Comparison of ENCODE assay signal across 27 mouse cellular contexts in genomic region chr8:106102321-106102720, GRCm38 (mm10). TPM values are rescaled to one million over a fixed set of nuclear protein-coding genes. Genes with fewer than 3 reads are reported as not detected.
"Had no signal": no experiment of that assay in that cellular context is flagged by ENCODE, and none has a peak within 500 bp of the region (broad histone marks: within the 10 kb centered on the region; RNA-seq: fewer than 3 reads in every experiment).

No protein-coding gene starts in this region.

- H3K9me3 ChIP-seq: heart, embryonic 13.5 days; heart, embryonic 15.5 days; hindbrain, embryonic 13.5 days; hindbrain, embryonic 15.5 days; intestine, embryonic 15.5 days; limb, embryonic 10.5 days; limb, embryonic 12.5 days had no signal

- H3K9ac ChIP-seq: heart, embryonic 13.5 days; heart, embryonic 15.5 days; hindbrain, embryonic 13.5 days; hindbrain, embryonic 15.5 days; intestine, embryonic 15.5 days; limb, embryonic 12.5 days had no signal

- H3K4me3 ChIP-seq: heart, adult 2 months; heart, embryonic 13.5 days; heart, embryonic 15.5 days; hindbrain, embryonic 13.5 days; hindbrain, embryonic 15.5 days; intestine, embryonic 15.5 days; layer of hippocampus, adult 2 months; left cerebral cortex, adult 2 months; limb, embryonic 10.5 days; limb, embryonic 12.5 days had no signal

- H3K4me1 ChIP-seq: heart, embryonic 13.5 days; heart, embryonic 15.5 days; hindbrain, embryonic 13.5 days; hindbrain, embryonic 15.5 days; intestine, embryonic 15.5 days; limb, embryonic 10.5 days; limb, embryonic 12.5 days had no signal

- H3K27ac ChIP-seq: heart, adult 2 months; heart, embryonic 13.5 days; heart, embryonic 15.5 days; hindbrain, embryonic 13.5 days; hindbrain, embryonic 15.5 days; intestine, embryonic 15.5 days; layer of hippocampus, adult 2 months; left cerebral cortex, adult 2 months; limb, embryonic 10.5 days; limb, embryonic 12.5 days had no signal

- H3K4me2 ChIP-seq: heart, embryonic 11.5 days; heart, embryonic 13.5 days; heart, embryonic 15.5 days; hindbrain, embryonic 13.5 days; hindbrain, embryonic 15.5 days; intestine, embryonic 15.5 days; limb, embryonic 12.5 days had no signal

- ATAC-seq: inflammation-experienced regulatory T-cells, adult 6 months; intestine, embryonic 15.5 days; intestine, postnatal 0 days had no signal

- DNase-seq: gastrocnemius, postnatal 14 days; gastrocnemius, postnatal 36 days; heart, adult 11 months; heart, adult 2 months; heart, postnatal 14 days; heart, postnatal 36 days; kidney, adult 18-20 months; kidney, adult 8-10 months; kidney, postnatal 10 days; kidney, postnatal 25 days; kidney, postnatal 4 days; liver had no signal

- H3K27me3 ChIP-seq: heart, embryonic 13.5 days; heart, embryonic 15.5 days; hindbrain, embryonic 13.5 days; hindbrain, embryonic 15.5 days; intestine, embryonic 15.5 days; limb, embryonic 12.5 days had no signal

RNA-seq across cellular contexts. Expression of gene Esrp2, which starts 34.5 kb away (rescaled TPM):
- total RNA-seq: gastrocnemius, adult 18-20 months; gastrocnemius, adult 8-10 months; gastrocnemius, postnatal 14 days; hematopoietic stem cell, adult 5-6 weeks had no signal
